Mouse (Mus musculus): ENCODE data around the gene Sh3bp2. TPM values are rescaled to one million over a fixed set of nuclear protein-coding genes. Genes with fewer than 3 reads are reported as not detected.

The Sh3bp2 gene
- polyA plus RNA-seq, 1 experiment from 2014 or later = 16.7 TPM

GRCm38 (mm10) chr5:34530116-34530515 is 4.5 kb downstream of the Sh3bp2 start:
- Histone ChIP-seq H3K27ac (replicated peaks) (no peak overlapping the region), H3K9me3 (no peaks in the 10 kb centered on the region), H3K27me3 (peaks cover 11% of the 10 kb centered on the region; the same call in 1 of the 2 replicates), H3K36me3 (no peaks in the 10 kb centered on the region), H3K4me1 (replicated peaks) (peaks cover 8% of the 10 kb centered on the region; the same call in 1 of the 2 replicates), H3K4me3 (no peak overlapping the region), H3K4me2 (no peak overlapping the region), H3K9ac (no peak overlapping the region)
- WGBS = 76% methylated on average over 5 of the region's 5 CpGs
- no peak for ATAC-seq (ENCODE audit: low read depth)

DNA sequence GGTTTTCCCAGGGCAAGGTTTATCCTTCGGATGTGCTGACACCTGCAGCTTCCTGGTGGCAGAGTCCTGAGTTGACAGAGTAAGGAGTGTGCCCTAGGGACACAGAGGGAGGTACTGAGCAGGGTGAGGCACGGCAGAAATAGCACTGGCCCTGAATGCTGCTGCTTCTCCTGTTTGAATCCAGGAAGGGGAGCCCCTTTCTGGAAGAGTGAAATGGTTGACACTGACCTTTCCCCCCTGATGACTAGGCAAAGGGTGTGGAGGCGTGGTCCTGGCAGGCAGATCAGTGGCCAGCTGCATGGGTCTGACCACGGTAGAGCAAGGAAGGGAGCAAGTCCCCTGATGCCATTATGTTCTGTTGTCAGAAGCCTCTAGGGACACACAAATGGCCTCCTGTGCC is 5.0 kb downstream of the Sh3bp2 start:
- 47% methylated on average over 4 of the region's 4 CpGs for WGBS
- ATAC-seq (ENCODE audit: low read depth) = no peak
- peaks cover 11% of the 10 kb centered on the region; the same call in 1 of the 2 replicates for H3K27me3 ChIP-seq

GRCm38 (mm10) chr5:34533066-34533465 is 7.4 kb downstream of the Sh3bp2 start:
- 76% methylated on average over 5 of the region's 5 CpGs for WGBS
- H3K9ac ChIP-seq = no peak overlapping the region
- no peaks in the 10 kb centered on the region for H3K27me3 ChIP-seq
- H3K27ac ChIP-seq (replicated peaks) = no peak overlapping the region
- H3K36me3 ChIP-seq = no peaks in the 10 kb centered on the region
- no peak overlapping the region for H3K4me3 ChIP-seq
- H3K9me3 ChIP-seq = no peaks in the 10 kb centered on the region
- no peak for ATAC-seq (ENCODE audit: low read depth)
- no peak overlapping the region for H3K4me2 ChIP-seq
- H3K4me1 ChIP-seq (replicated peaks) = no peaks in the 10 kb centered on the region

More for the DNA sequence above, 5.0 kb downstream of the Sh3bp2 start:
- H3K4me2 ChIP-seq = no peak overlapping the region
- H3K4me1 ChIP-seq (replicated peaks) = peaks cover 5% of the 10 kb centered on the region; the same call in 1 of the 2 replicates
- no peaks in the 10 kb centered on the region for H3K36me3 ChIP-seq
- no peaks in the 10 kb centered on the region for H3K9me3 ChIP-seq
- no peak overlapping the region for H3K4me3 ChIP-seq
- no peak overlapping the region for H3K27ac ChIP-seq (replicated peaks)
- H3K9ac ChIP-seq = no peak overlapping the region

DNA sequence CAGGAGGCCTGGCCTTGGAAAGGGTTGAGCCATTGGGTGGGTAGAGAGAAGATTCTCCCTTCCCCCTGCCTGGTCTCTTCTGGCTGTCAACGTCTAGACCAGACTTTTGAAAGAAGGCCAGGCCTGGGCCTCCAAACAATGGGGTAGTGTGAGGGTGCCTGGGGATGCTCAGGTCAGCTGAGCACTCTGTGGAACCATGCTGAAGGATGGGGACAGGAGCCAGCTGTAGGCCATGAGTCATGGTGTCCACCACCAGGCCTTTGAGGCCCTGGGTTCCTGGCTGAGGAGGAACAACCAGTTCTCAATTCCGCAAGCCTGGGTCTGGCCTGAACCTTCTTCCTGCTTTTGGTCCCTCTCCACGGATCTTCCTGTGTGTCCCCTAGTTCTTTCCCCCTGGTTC is 8.2 kb downstream of the Sh3bp2 start:
- H3K27ac ChIP-seq (replicated peaks) = no peak overlapping the region
- H3K4me1 ChIP-seq (replicated peaks) = no peaks in the 10 kb centered on the region
- no peaks in the 10 kb centered on the region for H3K36me3 ChIP-seq
- H3K4me3 ChIP-seq = no peak overlapping the region
- H3K27me3 ChIP-seq = no peaks in the 10 kb centered on the region
- 76% methylated on average over 3 of the region's 3 CpGs for WGBS
- H3K9me3 ChIP-seq = no peaks in the 10 kb centered on the region
- no peak overlapping the region for H3K4me2 ChIP-seq
- no peak overlapping the region for H3K9ac ChIP-seq
- ATAC-seq (ENCODE audit: low read depth) = no peak

- Histone ChIP-seq H3K9me3 (no peaks in the 10 kb centered on the region), H3K4me1 (replicated peaks) (no peaks in the 10 kb centered on the region), H3K27ac (replicated peaks) (no peak overlapping the region), H3K36me3 (no peaks in the 10 kb centered on the region), H3K4me2 (no peak overlapping the region), H3K9ac (no peak overlapping the region), H3K27me3 (no peaks in the 10 kb centered on the region), H3K4me3 (no peak overlapping the region)
- ATAC-seq (ENCODE audit: low read depth) = no peak
- WGBS = 83% methylated on average over 5 of the region's 5 CpGs
Observed at GRCm38 (mm10) chr5:34534776-34535581, 9.3 kb downstream of the Sh3bp2 start.

- ATAC-seq (ENCODE audit: low read depth) = no peak
- Histone ChIP-seq H3K27ac (replicated peaks) (no peak overlapping the region), H3K27me3 (no peaks in the 10 kb centered on the region), H3K4me2 (no peak overlapping the region), H3K9me3 (no peaks in the 10 kb centered on the region), H3K9ac (no peak overlapping the region), H3K4me3 (no peak overlapping the region), H3K4me1 (replicated peaks) (no peaks in the 10 kb centered on the region), H3K36me3 (no peaks in the 10 kb centered on the region)
- 75% methylated on average over 7 of the region's 7 CpGs for WGBS
Observed at GRCm38 (mm10) chr5:34535831-34536230, 10.2 kb downstream of the Sh3bp2 start.

- no peaks in the 10 kb centered on the region for H3K36me3 ChIP-seq
- WGBS = 76% methylated on average over 7 of the region's 7 CpGs
- H3K27me3 ChIP-seq = no peaks in the 10 kb centered on the region
- no peaks in the 10 kb centered on the region for H3K4me1 ChIP-seq (replicated peaks)
- no peak for ATAC-seq (ENCODE audit: low read depth)
- H3K9ac ChIP-seq = no peak overlapping the region
- H3K4me3 ChIP-seq = no peak overlapping the region
- no peak overlapping the region for H3K4me2 ChIP-seq
- H3K27ac ChIP-seq (replicated peaks) = no peak overlapping the region
- no peaks in the 10 kb centered on the region for H3K9me3 ChIP-seq
Observed at GRCm38 (mm10) chr5:34538079-34538478, 12.4 kb downstream of the Sh3bp2 start.

DNA sequence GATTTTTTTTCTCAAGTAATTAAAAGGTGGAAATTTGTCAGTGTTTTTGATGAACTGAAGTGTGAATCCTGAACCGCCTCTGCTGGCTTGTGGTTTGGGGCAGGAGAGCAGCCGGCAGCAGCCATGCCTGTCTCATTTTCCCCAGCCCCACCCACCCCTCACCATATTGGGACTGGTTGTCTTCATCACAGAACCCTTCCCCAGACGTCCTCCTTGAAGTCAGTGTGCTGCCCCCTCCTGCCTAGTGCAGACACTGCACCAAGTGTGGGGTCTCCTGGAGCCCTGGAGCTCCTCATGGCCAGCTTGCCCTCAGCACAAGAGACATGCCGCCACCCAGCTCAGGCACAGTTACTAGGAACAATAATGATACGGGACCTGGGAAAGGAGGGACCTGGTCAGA is 12.9 kb downstream of the Sh3bp2 start:
- H3K9ac ChIP-seq = no peak overlapping the region
- H3K36me3 ChIP-seq = no peaks in the 10 kb centered on the region
- H3K4me1 ChIP-seq (replicated peaks) = no peaks in the 10 kb centered on the region
- WGBS = 39% methylated on average over 5 of the region's 5 CpGs
- no peak overlapping the region for H3K4me2 ChIP-seq
- no peak overlapping the region for H3K27ac ChIP-seq (replicated peaks)
- no peaks in the 10 kb centered on the region for H3K9me3 ChIP-seq
- no peaks in the 10 kb centered on the region for H3K27me3 ChIP-seq
- no peak for ATAC-seq (ENCODE audit: low read depth)
- no peak overlapping the region for H3K4me3 ChIP-seq

DNA sequence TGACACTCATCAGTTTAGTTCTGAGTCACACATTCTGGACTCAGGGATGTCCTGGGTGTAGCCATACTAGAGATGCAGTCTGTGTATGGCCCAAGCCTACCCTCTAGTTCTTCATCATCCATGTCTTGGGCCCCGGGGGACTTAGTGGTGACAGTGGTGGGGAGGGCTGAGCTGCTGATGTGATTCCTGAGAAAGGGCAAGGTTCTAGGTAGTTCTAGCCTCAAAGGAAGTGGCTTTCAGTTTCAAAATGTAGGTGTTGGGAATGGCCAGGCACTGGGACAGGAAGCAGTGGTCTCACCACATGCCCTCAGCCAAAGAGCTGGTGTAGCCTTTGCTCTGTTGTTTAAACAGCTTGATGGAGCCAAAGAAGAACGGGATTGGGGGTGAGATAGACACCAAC is 13.5 kb downstream of the Sh3bp2 start:
- H3K4me1 ChIP-seq (replicated peaks) = no peaks in the 10 kb centered on the region
- no peak overlapping the region for H3K4me3 ChIP-seq
- H3K9me3 ChIP-seq = no peaks in the 10 kb centered on the region
- H3K27ac ChIP-seq (replicated peaks) = no peak overlapping the region
- ATAC-seq (ENCODE audit: low read depth) = no peak
- no peaks in the 10 kb centered on the region for H3K36me3 ChIP-seq
- WGBS = 88% methylated on average over 2 of the region's 2 CpGs
- H3K27me3 ChIP-seq = no peaks in the 10 kb centered on the region
- H3K4me2 ChIP-seq = no peak overlapping the region
- H3K9ac ChIP-seq = no peak overlapping the region

DNA sequence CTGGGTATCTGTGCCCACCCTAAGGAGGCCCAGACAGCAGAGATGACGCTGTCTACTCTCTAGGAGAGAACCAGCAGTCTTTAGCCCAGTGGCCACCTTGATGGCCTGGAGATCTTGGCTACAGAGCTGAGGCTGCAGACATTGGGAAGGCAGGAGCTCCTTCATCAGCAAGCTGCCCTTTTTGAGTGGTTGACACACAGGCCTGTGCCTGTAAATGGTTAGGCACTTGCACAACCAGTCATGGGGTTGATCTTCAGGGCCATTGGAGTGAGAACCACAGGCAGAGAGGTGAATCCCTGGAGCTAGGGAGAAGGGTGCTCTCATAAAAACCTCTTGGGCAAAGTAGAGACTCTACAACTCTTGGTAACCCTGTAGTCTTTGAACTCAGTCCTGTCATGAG is 16.5 kb downstream of the Sh3bp2 start:
- H3K36me3 ChIP-seq = no peaks in the 10 kb centered on the region
- H3K9ac ChIP-seq = no peak overlapping the region
- H3K4me3 ChIP-seq = no peak overlapping the region
- ATAC-seq (ENCODE audit: low read depth) = no peak
- no peak overlapping the region for H3K27ac ChIP-seq (replicated peaks)
- no peaks in the 10 kb centered on the region for H3K4me1 ChIP-seq (replicated peaks)
- WGBS = 81% methylated on average over 1 of the region's 1 CpGs
- no peaks in the 10 kb centered on the region for H3K9me3 ChIP-seq
- H3K4me2 ChIP-seq = no peak overlapping the region
- H3K27me3 ChIP-seq = no peaks in the 10 kb centered on the region

DNA sequence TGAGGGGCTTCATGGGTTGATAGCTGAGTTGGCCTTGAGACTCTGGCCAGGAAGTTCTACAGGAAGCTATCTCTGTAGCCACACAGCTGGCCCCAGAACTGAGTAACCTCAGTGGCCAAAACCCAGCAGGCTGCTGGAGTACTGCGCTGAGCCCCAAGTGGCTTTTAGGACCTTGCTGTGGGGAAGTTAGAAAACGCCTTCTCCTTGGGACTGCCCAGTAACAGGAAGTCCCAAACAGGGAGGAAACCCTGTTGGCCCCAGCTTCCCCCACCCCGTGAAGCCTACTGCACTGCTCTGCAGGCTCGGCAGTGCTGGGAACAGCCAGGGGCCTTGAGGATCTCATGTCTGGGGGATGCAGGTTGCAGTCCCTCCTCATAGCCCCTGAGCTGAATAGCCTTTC is 17.5 kb downstream of the Sh3bp2 start:
- Histone ChIP-seq H3K4me1 (replicated peaks) (no peaks in the 10 kb centered on the region), H3K9ac (no peak overlapping the region), H3K36me3 (no peaks in the 10 kb centered on the region), H3K4me2 (no peak overlapping the region), H3K27ac (replicated peaks) (no peak overlapping the region), H3K27me3 (no peaks in the 10 kb centered on the region), H3K4me3 (no peak overlapping the region), H3K9me3 (no peaks in the 10 kb centered on the region)
- no peak for ATAC-seq (ENCODE audit: low read depth)
- 64% methylated on average over 4 of the region's 4 CpGs for WGBS

DNA sequence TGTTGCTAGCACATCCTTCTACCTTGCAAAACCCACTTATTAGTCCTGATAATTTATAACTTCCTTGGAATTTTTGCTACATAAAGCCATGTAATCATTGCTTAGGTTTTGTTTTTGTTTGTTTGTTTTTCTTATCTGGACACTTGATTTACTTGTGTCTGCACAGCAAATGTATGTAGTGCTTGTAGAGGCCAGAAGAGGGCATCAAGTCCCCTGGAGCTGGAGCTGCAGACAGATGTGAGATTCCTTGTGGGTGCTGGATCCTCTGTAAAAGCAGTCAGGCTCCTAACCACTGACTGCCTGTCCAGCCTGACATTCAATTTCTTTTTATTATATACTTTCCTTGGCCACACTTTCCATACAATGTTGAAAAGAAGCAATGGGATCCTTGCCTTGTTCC is 21.8 kb downstream of the Sh3bp2 start:
- Histone ChIP-seq H3K4me3 (no peak overlapping the region), H3K4me1 (replicated peaks) (peaks cover 22% of the 10 kb centered on the region), H3K4me2 (no peak overlapping the region), H3K27me3 (no peaks in the 10 kb centered on the region), H3K36me3 (peaks cover 11% of the 10 kb centered on the region), H3K9me3 (no peaks in the 10 kb centered on the region), H3K27ac (replicated peaks) (no peak overlapping the region), H3K9ac (no peak overlapping the region)
- ATAC-seq (ENCODE audit: low read depth) = no peak

GRCm38 (mm10) chr5:34549135-34549482 is 23.5 kb downstream of the Sh3bp2 start:
- no peak overlapping the region for H3K27ac ChIP-seq (replicated peaks)
- peak overlapping the region; percentile 93 for H3K9ac ChIP-seq
- peak overlapping the region; percentile 71 for H3K4me2 ChIP-seq
- WGBS = 32% methylated on average over 8 of the region's 8 CpGs
- H3K36me3 ChIP-seq = peaks cover 22% of the 10 kb centered on the region
- H3K27me3 ChIP-seq = no peaks in the 10 kb centered on the region
- ATAC-seq (ENCODE audit: low read depth) = peak; percentile 36; the same call in 1 of the 2 replicates
- H3K4me3 ChIP-seq = peak overlapping the region; percentile 68
- H3K9me3 ChIP-seq = no peaks in the 10 kb centered on the region
- peaks cover 22% of the 10 kb centered on the region for H3K4me1 ChIP-seq (replicated peaks)
